Mouse (Mus musculus) central nervous system, embryonic 18 days (tissue): ENCODE measurements around the gene Nt5dc1. TPM values are rescaled to one million over a fixed set of nuclear protein-coding genes. Genes with fewer than 3 reads are reported as not detected.

Experiments
- polyA plus RNA-seq: library from polyadenylated mRNA; depleted of rRNA; stranded (reverse); fragments of >200 nt; gene quantifications from 2 replicates; pipeline ENCODE4 v1.2.3, GENCODE M21; 2012; rRNA removed

Gene Nt5dc1
- 1.0 and 1.5 TPM in 2 replicates for polyA plus RNA-seq

GRCm38 (mm10) chr10:34418204-34418756 lies at the start of gene Nt5dc1:
Nt5dc1 (minus strand) TSS chr10:34418552.

GRCm38 (mm10) chr10:34389681-34390080 lies 28.7 kb downstream of the Nt5dc1 start, which contains the start of gene Col10a1:
Col10a1 (plus strand) TSS chr10:34389981.

GRCm38 (mm10) chr10:34297299-34297979 lies 120.9 kb downstream of the Nt5dc1 start, which contains the start of gene Tspyl4:
Tspyl4 (plus strand) TSS chr10:34297442.

GRCm38 (mm10) chr10:34281962-34282388 lies 136.4 kb downstream of the Nt5dc1 start, which contains the start of gene Tspyl1:
Tspyl1 (plus strand) TSS chr10:34282190.

Other genes starting within 250 kb of the Nt5dc1 start
- 5.5 and 7.3 TPM in 2 replicates for gene Dse, start 210.8 kb downstream of the Nt5dc1 start, polyA plus RNA-seq
- gene Tspyl1, start 136.4 kb downstream of the Nt5dc1 start, polyA plus RNA-seq = 75.1 and 75.2 TPM in 2 replicates
- gene Tspyl4, start 121.1 kb downstream of the Nt5dc1 start, polyA plus RNA-seq = 244 and 252 TPM in 2 replicates
- 0.08 and 1.0 TPM in 2 replicates for gene Col10a1, start 28.6 kb downstream of the Nt5dc1 start, polyA plus RNA-seq
- 0.30 and 0.40 TPM in 2 replicates for gene Frk, start 64.8 kb upstream of the Nt5dc1 start, polyA plus RNA-seq